Mouse (Mus musculus) gastrocnemius, adult 2 months (tissue): ENCODE measurements at regions not wholly inside any gene's neighbourhood (a gene's known extent, or its start where the extent isn't known, plus 50 kb on each side); places are given as distances from the start of the nearest gene placed in this dataset.
"Not testable (repeated sequence)": the region's sequence is repeated elsewhere in the genome, so short reads cannot be mapped to it uniquely, and the experiment has no call there.

Experiments used
- DNase-seq: peaks from one replicate; pipeline ENCODE4 v3.0.0; 2022
- H3K27ac ChIP-seq: fragments of 200-600 bp; 2 replicates; pipeline ENCODE4 v1.8.1; 2022; ENCODE audit warnings: mild to moderate bottlenecking
- H3K4me3 ChIP-seq: fragments of 200-600 bp; 2 replicates; pipeline ENCODE4 v1.8.1; 2022; ENCODE audit warnings: mild to moderate bottlenecking, moderate library complexity
- CTCF ChIP-seq: fragments of 200-600 bp; IDR thresholded peaks from 2 replicates; pipeline ENCODE4 v1.8.1; 2022; ENCODE audit warnings: antibody characterized with exemption, mild to moderate bottlenecking, moderate library complexity
- intact Hi-C: fragments of 180-260 bp; cut with DNase I; formaldehyde crosslinking; loops from one replicate; pipeline ENCODE4 v1.15.1; 2025

GRCm38 (mm10) chr9:72166084-72166483 is 54.4 kb upstream of the Tcf12 start:
- no peak for TF ChIP-seq CTCF
- DNase-seq, result no peak
- Histone ChIP-seq H3K27ac (no peak overlapping the region), H3K4me3 (no peak overlapping the region)
- intact Hi-C loops, result no loop called here

- H3K4me3 ChIP-seq, result no peak overlapping the region
- no peak overlapping the region for H3K27ac ChIP-seq
- no peak for TF ChIP-seq CTCF
- intact Hi-C loops, result no loop called here
- DNase-seq, result no peak
Observed at GRCm38 (mm10) chr9:72166611-72167010, 54.9 kb upstream of the Tcf12 start.

- H3K4me3 ChIP-seq, result peak overlapping the region; percentile 69; the same call in 1 of the 2 replicates
- peak overlapping the region; percentile 64 for H3K27ac ChIP-seq
- TF ChIP-seq CTCF, result no peak
- DNase-seq, result no peak
- intact Hi-C loops, result no loop called here
Observed at GRCm38 (mm10) chr9:72169231-72169630, 57.6 kb upstream of the Tcf12 start.

GRCm38 (mm10) chr9:72169728-72170188 is 58.1 kb upstream of the Tcf12 start:
- DNase-seq, result peak; percentile 62
- intact Hi-C loops, result no loop called here
- TF ChIP-seq CTCF, result no peak
- H3K27ac ChIP-seq, result peak overlapping the region; percentile 64
- H3K4me3 ChIP-seq, result peak overlapping the region; percentile 69

- no peak for DNase-seq
- intact Hi-C loops, result no loop called here
- no peak for TF ChIP-seq CTCF
- Histone ChIP-seq H3K27ac (peak overlapping the region; percentile 64), H3K4me3 (peak overlapping the region; percentile 69)
Observed at GRCm38 (mm10) chr9:72170235-72170634, 58.6 kb upstream of the Tcf12 start.

GRCm38 (mm10) chr9:72172331-72172730 is 60.7 kb upstream of the Tcf12 start:
- no peak for DNase-seq
- intact Hi-C loops, result no loop called here
- Histone ChIP-seq H3K4me3 (no peak overlapping the region), H3K27ac (no peak overlapping the region)
- TF ChIP-seq CTCF, result no peak

- DNase-seq, result peak; percentile 30
- intact Hi-C loops, result no loop called here
- no peak overlapping the region for H3K4me3 ChIP-seq
- TF ChIP-seq CTCF, result no peak
- no peak overlapping the region for H3K27ac ChIP-seq
Observed at GRCm38 (mm10) chr9:72180972-72181371, 69.3 kb upstream of the Tcf12 start.

GRCm38 (mm10) chr9:72183336-72183735 is 71.7 kb upstream of the Tcf12 start:
- H3K27ac ChIP-seq, result peak overlapping the region; percentile 88
- H3K4me3 ChIP-seq, result no peak overlapping the region; the same call in 1 of the 2 replicates
- DNase-seq, result peak; percentile 30
- TF ChIP-seq CTCF, result no peak
- intact Hi-C loops, result loop anchor here (2.0 kb wide), 1 partner anchor 51 kb away; no protein-coding TSS in a partner anchor

- intact Hi-C loops, result loop anchor here (2.0 kb wide), 1 partner anchor 51 kb away; no protein-coding TSS in a partner anchor
- DNase-seq, result peak; percentile 89
Observed at GRCm38 (mm10) chr9:72183925-72184324, 72.3 kb upstream of the Tcf12 start.

GRCm38 (mm10) chr9:72189867-72190266 is 78.2 kb upstream of the Tcf12 start:
- intact Hi-C loops, result loop anchor here (5.0 kb wide), 1 partner anchor 78 kb away; the partner anchor contains the start of gene Tcf12
- DNase-seq, result peak; percentile 67
- Histone ChIP-seq H3K4me3 (no peak overlapping the region), H3K27ac (peak overlapping the region; percentile 54)
- TF ChIP-seq CTCF, result no peak

More at GRCm38 (mm10) chr9:72183925-72184324, 72.3 kb upstream of the Tcf12 start:
- peak overlapping the region; percentile 44 for H3K4me3 ChIP-seq
- peak overlapping the region; percentile 88 for H3K27ac ChIP-seq
- TF ChIP-seq CTCF, result no peak

- Histone ChIP-seq H3K27ac (no peak overlapping the region), H3K4me3 (no peak overlapping the region)
- no peak for TF ChIP-seq CTCF
- intact Hi-C loops, result loop anchor here (5.0 kb wide), 1 partner anchor 78 kb away; the partner anchor contains the start of gene Tcf12
- no peak for DNase-seq
Observed at GRCm38 (mm10) chr9:72190631-72191030, 79.0 kb upstream of the Tcf12 start.

- intact Hi-C loops, result loop anchor here (5.0 kb wide), 1 partner anchor 79 kb away; the partner anchor contains the start of gene Tcf12
- no peak for DNase-seq
- TF ChIP-seq CTCF, result no peak
Observed at GRCm38 (mm10) chr9:72191091-72191490, 79.4 kb upstream of the Tcf12 start.

GRCm38 (mm10) chr9:72192051-72192952 is 80.6 kb upstream of the Tcf12 start:
- DNase-seq, result peak; percentile 73
- H3K4me3 ChIP-seq, result no peak overlapping the region
- peak; percentile 93 for TF ChIP-seq CTCF
- H3K27ac ChIP-seq, result no peak overlapping the region
- intact Hi-C loops, result loop anchor here (1.0 to 5.0 kb wide), 2 partner anchors 80 to 361 kb away; partner anchors contain the start of gene Tcf12

More at GRCm38 (mm10) chr9:72191091-72191490, 79.4 kb upstream of the Tcf12 start:
- no peak overlapping the region for H3K4me3 ChIP-seq
- no peak overlapping the region for H3K27ac ChIP-seq

GRCm38 (mm10) chr9:72192953-72193337 is 81.3 kb upstream of the Tcf12 start:
- not testable (repeated sequence) for H3K27ac ChIP-seq, DNase-seq, H3K4me3 ChIP-seq
- intact Hi-C loops, result loop anchor here (1.0 to 5.0 kb wide), 2 partner anchors 81 to 362 kb away; partner anchors contain the start of gene Tcf12
